26 mouse cellular contexts compared by ENCODE assay signal in the genomic region with DNA sequence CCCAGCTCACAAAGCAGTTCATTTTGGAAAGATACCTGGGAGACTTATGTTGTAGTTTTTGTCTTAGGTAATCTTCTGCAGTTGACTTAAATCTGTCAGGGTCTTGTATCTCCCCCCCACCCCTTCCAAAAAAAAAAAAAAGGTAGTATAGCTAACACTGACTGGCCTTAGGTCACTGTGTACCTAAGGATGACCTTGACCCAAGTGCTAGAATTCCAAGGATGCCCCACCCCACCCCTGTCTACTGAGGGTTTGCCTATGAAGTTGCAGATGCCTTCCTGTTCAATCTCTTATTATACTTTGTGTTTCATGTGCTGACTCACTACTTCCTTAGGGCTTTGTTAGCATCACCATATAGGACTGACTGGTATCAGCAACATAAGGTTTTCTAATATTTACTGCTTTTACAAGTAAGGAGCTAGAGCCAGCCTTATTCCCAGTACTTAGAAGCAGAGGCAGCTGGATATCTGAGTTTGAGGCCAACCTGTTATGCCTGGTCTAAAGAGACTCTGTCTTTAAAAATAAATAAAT.
"Had no signal": no experiment of that assay in that cellular context is flagged by ENCODE, and none has a peak within 500 bp of the region (broad histone marks: within the 10 kb centered on the region; RNA-seq: fewer than 3 reads in every experiment).

No protein-coding gene starts in this region.

- H3K9me3 ChIP-seq: heart, embryonic 10.5 days; heart, embryonic 12.5 days; intestine, embryonic 15.5 days had no signal

- H3K4me3 ChIP-seq: gastrocnemius, adult 2 months; heart, embryonic 10.5 days; heart, embryonic 12.5 days; hindbrain, embryonic 10.5 days; hindbrain, embryonic 12.5 days; intestine, embryonic 15.5 days; layer of hippocampus, adult 2 months; left cerebral cortex, adult 2 months; limb, embryonic 10.5 days; limb, embryonic 12.5 days had no signal

- H3K9ac ChIP-seq: heart, embryonic 12.5 days; hindbrain, embryonic 12.5 days; hindbrain, embryonic 14.5 days; intestine, embryonic 15.5 days; limb, embryonic 12.5 days had no signal

- ATAC-seq: hindbrain, embryonic 16.5 days; inflammation-experienced regulatory T-cells, adult 6 months; intestine, embryonic 15.5 days; intestine, postnatal 0 days had no signal

- H3K4me2 ChIP-seq: heart, embryonic 12.5 days; hindbrain, embryonic 12.5 days; hindbrain, embryonic 14.5 days; intestine, embryonic 15.5 days; limb, embryonic 12.5 days; liver, embryonic 11.5 days had no signal

- DNase-seq: gastrocnemius, adult 2 months; gastrocnemius, postnatal 10 days; gastrocnemius, postnatal 25 days; heart, adult 18-20 months; heart, postnatal 10 days; heart, postnatal 4 days; kidney, adult 18-20 months; kidney, adult 8-10 months; kidney, postnatal 10 days; kidney, postnatal 25 days; kidney, postnatal 4 days; liver had no signal

- H3K27ac ChIP-seq: gastrocnemius, adult 2 months; heart, embryonic 10.5 days; hindbrain, embryonic 10.5 days; hindbrain, embryonic 12.5 days; hindbrain, embryonic 14.5 days; intestine, embryonic 15.5 days; layer of hippocampus, adult 2 months; left cerebral cortex, adult 2 months; limb, embryonic 10.5 days; limb, embryonic 12.5 days had no signal

- H3K27me3 ChIP-seq: heart, embryonic 12.5 days; hindbrain, embryonic 12.5 days; intestine, embryonic 15.5 days; limb, embryonic 12.5 days had no signal

- H3K4me1 ChIP-seq: heart, embryonic 10.5 days; hindbrain, embryonic 10.5 days; hindbrain, embryonic 12.5 days; intestine, embryonic 15.5 days; limb, embryonic 10.5 days; limb, embryonic 12.5 days had no signal
